Mouse (Mus musculus) erythroblast, embryonic 14.5 days (primary cell): Measurements from ENCODE around the gene Cdc42.

Experiments
- GATA1 ChIP-seq: IDR thresholded peaks from 2 replicates; pipeline ENCODE4 v1.6.1; 2012; ENCODE audit warnings: low read length, inconsistent platforms, mixed read lengths
- TAL1 ChIP-seq: IDR thresholded peaks from 3 replicates; pipeline ENCODE4 v1.6.1; 2012; ENCODE audit warnings: low read length, inconsistent platforms, mixed read lengths

- no peak for TF ChIP-seq GATA1
- TF ChIP-seq TAL1 = no peak
Measured at GRCm38 (mm10) chr4:137345112-137345511, 12.4 kb downstream of the Cdc42 start.
